Mouse (Mus musculus) MEL (cell line): ENCODE results near the gene Myo5a.

Experiments
- CTCF ChIP-seq, 3 experiments: IDR thresholded peaks in 2 of 3; conservative IDR thresholded peaks in 1 of 3; 2 replicates each; pipeline ENCODE4 v1.5.1; 2011 to 2012; ENCODE audit warnings: low read length in 3 of 3, low read depth in 2 of 3, mild to moderate bottlenecking in 2 of 3, improper control_type of control experiment in 1 of 3, inconsistent platforms in 1 of 3, mixed read lengths in 1 of 3, moderate library complexity in 1 of 3; ENCODE audit not compliant: control insufficient read depth in 1 of 3, insufficient read depth in 1 of 3, poor library complexity in 1 of 3, severe bottlenecking in 1 of 3
- EP300 ChIP-seq, 2 experiments: IDR thresholded peaks; 2 replicates each; pipeline ENCODE4 v1.6.1; 2011; ENCODE audit warnings: improper control_type of control experiment in 2 of 2, low read length in 2 of 2, low read depth in 1 of 2, mild to moderate bottlenecking in 1 of 2
- MAZ ChIP-seq: IDR thresholded peaks from 2 replicates; pipeline ENCODE4 v1.6.1; 2012; ENCODE audit warnings: low read depth, mild to moderate bottlenecking, inconsistent platforms, low read length, improper control_type of control experiment
- RCOR1 ChIP-seq: IDR thresholded peaks from 2 replicates; pipeline ENCODE4 v1.6.1; 2012; ENCODE audit warnings: low read depth, mild to moderate bottlenecking, inconsistent platforms, low read length, improper control_type of control experiment
- TBP ChIP-seq: IDR thresholded peaks from 2 replicates; pipeline ENCODE4 v1.8.0; 2011; ENCODE audit warnings: low read depth, low read length, improper control_type of control experiment
- TCF12 ChIP-seq: IDR thresholded peaks from 2 replicates; pipeline ENCODE4 v1.6.1; 2014; ENCODE audit warnings: low read depth, mild to moderate bottlenecking, inconsistent platforms, low read length, improper control_type of control experiment, moderate library complexity
- ZC3H11A ChIP-seq: IDR thresholded peaks from 2 replicates; pipeline ENCODE4 v1.6.1; 2012; ENCODE audit warnings: low read depth, mild to moderate bottlenecking, inconsistent platforms, low read length, improper control_type of control experiment

GRCm38 (mm10) chr9:75024089-75024488, 46.7 kb upstream of the Myo5a start:
- TF ChIP-seq MAZ = no peak
- no peak for TF ChIP-seq CTCF (IDR thresholded peaks at IDR 0.05 in 2 of 3, conservative IDR thresholded peaks at IDR 0.05 in 1 of 3; ENCODE audit: control insufficient read depth in 1 of 3, insufficient read depth in 1 of 3, low read depth in 2 of 3, low read length in 3 of 3, poor library complexity in 1 of 3, severe bottlenecking in 1 of 3)
- no peak for TF ChIP-seq RCOR1
- TF ChIP-seq EP300 (IDR thresholded peaks at IDR 0.05; ENCODE audit: low read depth in 1 of 2, low read length in 2 of 2) = no peak; a peak in 1 of 4 replicates
- no peak for TF ChIP-seq ZC3H11A
- peak; percentile 28; the same call in 1 of the 2 replicates for TF ChIP-seq TCF12
- TF ChIP-seq TBP = no peak
